Mouse (Mus musculus) left cerebral cortex, postnatal 25 days (tissue): ENCODE measurements around the gene Prdm16. TPM values are rescaled to one million over a fixed set of nuclear protein-coding genes. Genes with fewer than 3 reads are reported as not detected.

ENCODE experiments used
- DNase-seq, 2 experiments: peaks; one replicate each; pipeline ENCODE4 v3.0.0; 2022; ENCODE audit warnings: low spot score in 2 of 2, mixed read lengths in 1 of 2
- intact Hi-C: fragments of 180-260 bp; cut with DNase I; formaldehyde crosslinking; loops from one replicate; pipeline ENCODE4 v1.15.1; 2025
- total RNA-seq, 2 experiments: library from RNA; stranded (reverse); gene quantifications; 2 replicates each; pipeline ENCODE4 v1.2.3; 2021

Prdm16 gene
- total RNA-seq, 2 experiments from 2014 or later, result 6.5 to 7.7 TPM

- intact Hi-C loops, result no loop called here
- DNase-seq, result no peak
Measured at GRCm38 (mm10) chr4:154530336-154530735, 106.3 kb downstream of the Prdm16 start.

- intact Hi-C loops, result no loop called here
- no peak for DNase-seq
Measured at GRCm38 (mm10) chr4:154527506-154527905, 109.2 kb downstream of the Prdm16 start.

- intact Hi-C loops, result no loop called here
- DNase-seq, result no peak
Measured at GRCm38 (mm10) chr4:154526351-154526786, 110.3 kb downstream of the Prdm16 start.

- no peak for DNase-seq
- intact Hi-C loops, result no loop called here
Measured at GRCm38 (mm10) chr4:154523898-154524297, 112.8 kb downstream of the Prdm16 start.

GRCm38 (mm10) chr4:154521881-154522676, 114.6 kb downstream of the Prdm16 start:
- DNase-seq, result no peak

GRCm38 (mm10) chr4:154519470-154520037, 117.1 kb downstream of the Prdm16 start:
- intact Hi-C loops, result no loop called here
- peak in 1 of 2 experiments; percentile 37 for DNase-seq

More at GRCm38 (mm10) chr4:154521881-154522676, 114.6 kb downstream of the Prdm16 start:
- intact Hi-C loops, result no loop called here

GRCm38 (mm10) chr4:154517991-154518390, 118.7 kb downstream of the Prdm16 start:
- no peak for DNase-seq
- intact Hi-C loops, result no loop called here

- no peak for DNase-seq
- intact Hi-C loops, result no loop called here
Measured at GRCm38 (mm10) chr4:154516470-154516869, 120.2 kb downstream of the Prdm16 start.

- intact Hi-C loops, result no loop called here
- DNase-seq, result no peak
Measured at GRCm38 (mm10) chr4:154513664-154514063, 123.0 kb downstream of the Prdm16 start.

- DNase-seq, result no peak
- intact Hi-C loops, result no loop called here
Measured at GRCm38 (mm10) chr4:154512518-154513090, 124.1 kb downstream of the Prdm16 start.

GRCm38 (mm10) chr4:154511767-154512166, 124.9 kb downstream of the Prdm16 start:
- intact Hi-C loops, result no loop called here
- no peak for DNase-seq

- DNase-seq, result peak; percentile 26 to 53
- intact Hi-C loops, result no loop called here
Measured at GRCm38 (mm10) chr4:154506774-154507435, 129.8 kb downstream of the Prdm16 start.

- intact Hi-C loops, result no loop called here
- no peak for DNase-seq
Measured at GRCm38 (mm10) chr4:154505313-154505712, 131.4 kb downstream of the Prdm16 start.

GRCm38 (mm10) chr4:154503260-154503829, 133.3 kb downstream of the Prdm16 start:
- intact Hi-C loops, result loop anchor here (5.0 kb wide), 1 partner anchor 134 kb away; the partner anchor contains the start of gene Prdm16

GRCm38 (mm10) chr4:154502403-154503000, 134.2 kb downstream of the Prdm16 start:
- intact Hi-C loops, result loop anchor here (5.0 kb wide), 1 partner anchor 135 kb away; the partner anchor contains the start of gene Prdm16
- no peak for DNase-seq

More at GRCm38 (mm10) chr4:154503260-154503829, 133.3 kb downstream of the Prdm16 start:
- DNase-seq, result no peak

- intact Hi-C loops, result loop anchor here (5.0 kb wide), 1 partner anchor 137 kb away; the partner anchor contains the start of gene Prdm16
- DNase-seq, result no peak
Measured at GRCm38 (mm10) chr4:154500695-154501094, 136.0 kb downstream of the Prdm16 start.

GRCm38 (mm10) chr4:154499701-154500523, 136.8 kb downstream of the Prdm16 start:
- intact Hi-C loops, result loop anchor here (5.0 kb wide), 1 partner anchor 137 kb away; the partner anchor contains the start of gene Prdm16
- DNase-seq, result peak; percentile 71 to 90
